Mouse (Mus musculus) kidney, postnatal 25 days (tissue): Measurements from ENCODE around the gene Eif3i.

Experiments used
- DNase-seq, 2 experiments: peaks; one replicate each; pipeline ENCODE4 v3.0.0; 2021; ENCODE audit warnings: mixed read lengths in 2 of 2

The Eif3i gene

DNA sequence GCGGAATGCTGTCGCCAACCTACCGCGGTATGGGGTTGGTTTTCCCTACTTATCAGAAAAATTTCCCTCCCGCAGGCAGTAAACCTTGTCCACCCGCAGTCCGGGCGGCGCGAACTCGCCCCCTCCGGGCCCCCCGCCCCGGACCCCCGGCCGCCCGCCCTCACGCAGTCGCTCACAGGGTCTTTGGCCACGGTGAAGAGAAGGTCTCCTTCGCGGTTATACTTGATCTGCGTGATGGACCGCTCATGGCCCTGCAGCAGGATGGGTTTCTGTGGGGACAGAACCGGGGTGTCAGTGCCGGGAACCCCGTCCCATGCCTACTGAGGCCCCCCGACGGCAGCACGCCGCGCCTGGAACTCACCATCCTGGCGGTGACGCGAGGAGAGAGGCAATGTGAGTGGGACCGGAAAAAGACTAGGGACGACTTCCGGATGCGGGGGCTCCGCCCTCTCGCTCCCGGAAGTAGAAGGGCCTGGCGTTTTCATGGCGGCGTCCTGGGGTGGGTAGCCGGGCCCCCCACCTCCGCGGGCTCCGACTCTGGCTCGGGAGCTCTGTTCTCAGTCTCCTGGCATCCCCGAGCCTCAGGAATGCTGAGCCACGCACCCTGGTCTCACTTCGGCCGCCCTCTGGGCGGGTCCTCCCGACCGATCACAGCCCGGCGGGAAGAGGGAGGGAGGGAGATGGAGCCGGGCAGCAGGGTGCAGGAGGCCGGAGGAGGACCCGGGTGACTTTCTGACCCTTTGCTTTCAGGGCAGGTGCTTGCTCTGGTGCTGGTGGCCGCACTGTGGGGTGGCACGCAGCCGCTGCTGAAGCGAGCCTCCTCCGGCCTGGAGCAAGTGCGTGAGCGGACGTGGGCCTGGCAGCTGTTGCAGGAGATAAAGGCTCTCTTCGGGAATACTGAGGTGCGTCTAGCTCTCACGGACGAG, at the start of gene Eif3i, which contains the start of gene Tmem234:
Gene Eif3i (minus strand): TSS at position 416 of the 926 bp plus-strand sequence.
Gene Tmem234 (plus strand): TSS at position 436 of the 926 bp plus-strand sequence.
- DNase-seq = peak; percentile 83 to 92

- DNase-seq = no peak
Observed at GRCm38 (mm10) chr4:129648656-129649055, 48.2 kb upstream of the Eif3i start.

DNA sequence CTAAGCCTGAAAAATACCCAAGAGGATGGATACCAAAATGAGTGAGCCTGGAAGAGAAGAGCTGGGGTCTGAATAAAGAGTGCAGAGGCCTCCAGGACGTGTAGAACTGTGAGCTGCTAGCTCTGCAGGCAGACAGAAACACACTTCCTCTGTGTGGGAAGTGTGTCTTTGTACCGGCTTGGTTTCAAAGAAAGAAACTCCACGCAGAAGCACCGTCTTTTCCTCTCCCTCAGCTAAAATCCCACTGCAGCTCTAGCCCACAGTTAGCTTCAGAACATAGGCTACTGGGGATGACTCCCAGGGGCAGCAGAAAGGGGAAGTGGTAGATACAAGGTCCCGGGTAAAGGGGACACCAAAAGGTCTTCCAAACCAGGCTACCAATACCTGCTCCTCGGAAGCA, 44.8 kb upstream of the Eif3i start:
- no peak for DNase-seq

GRCm38 (mm10) chr4:129641756-129642155, 41.3 kb upstream of the Eif3i start:
- no peak for DNase-seq

DNA sequence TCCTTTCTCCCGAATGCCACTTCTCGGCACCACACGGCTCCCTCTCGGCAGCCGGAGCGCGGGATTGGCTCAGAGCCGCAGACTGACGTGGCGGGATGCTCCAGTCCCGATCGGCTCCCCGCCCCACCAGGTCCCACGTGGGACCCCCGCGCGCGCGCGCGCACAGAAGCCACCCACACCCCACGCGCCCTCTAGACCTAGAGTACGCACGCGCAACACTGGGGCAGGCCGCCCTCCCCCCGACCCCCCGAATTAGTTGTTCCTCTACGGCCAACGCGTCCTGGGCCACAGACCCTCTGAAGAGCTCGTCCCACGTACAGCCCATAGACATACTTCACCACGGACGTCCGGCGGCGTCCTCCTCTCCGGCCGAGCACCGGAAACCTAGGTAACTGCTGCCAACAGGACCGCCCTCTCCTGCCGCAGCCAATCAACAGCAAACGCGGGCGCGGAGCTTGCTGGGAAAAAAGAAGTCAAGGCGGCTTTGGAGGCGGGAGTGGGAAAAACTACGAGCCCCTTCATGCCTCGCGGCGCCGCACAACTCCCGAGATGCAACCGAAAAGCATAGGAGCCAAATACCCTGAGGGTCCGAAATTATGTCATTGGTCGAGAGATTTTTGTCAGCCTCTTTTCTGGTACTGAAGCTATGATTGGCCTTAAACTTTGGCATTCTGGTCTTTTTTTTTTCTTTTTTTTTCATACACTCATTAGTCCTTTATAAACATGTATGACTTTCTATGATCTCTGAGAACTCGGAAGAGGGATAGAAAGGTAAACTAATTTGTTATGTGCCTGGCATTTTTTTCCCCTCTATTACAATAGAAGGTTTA, 40.4 kb upstream of the Eif3i start, which contains the start of gene Txlna:
Gene Txlna (minus strand): TSS at position 428 of the 830 bp plus-strand sequence.
- DNase-seq = peak; percentile 98 to 99

DNA sequence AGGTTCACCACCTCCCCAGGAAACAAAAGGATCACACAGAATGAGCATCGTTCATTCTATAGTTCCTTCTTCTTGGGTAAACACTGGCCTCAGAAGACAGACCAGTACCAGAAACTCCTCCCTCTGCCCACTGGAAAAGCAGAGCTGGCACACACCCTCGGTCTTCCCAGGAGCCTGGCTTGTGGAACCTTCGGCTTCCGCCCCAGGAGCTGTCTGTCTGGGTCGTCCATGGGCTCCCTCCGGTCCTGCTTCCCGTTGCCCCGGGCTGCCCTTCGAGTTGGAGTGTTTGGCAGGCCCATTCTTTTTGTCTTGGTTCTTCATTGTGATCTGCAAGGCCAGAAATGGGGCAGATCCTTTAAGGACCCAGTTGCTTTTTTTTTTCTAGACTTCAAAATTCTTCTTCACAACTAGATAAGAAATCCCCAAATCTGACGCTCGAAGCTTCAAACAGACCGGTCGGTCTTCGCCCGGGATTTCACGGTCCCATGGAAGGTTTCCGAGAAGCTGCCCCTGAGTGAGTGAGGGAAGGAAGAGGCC, 39.7 kb upstream of the Eif3i start:
- peak; percentile 47 to 69 for DNase-seq

DNA sequence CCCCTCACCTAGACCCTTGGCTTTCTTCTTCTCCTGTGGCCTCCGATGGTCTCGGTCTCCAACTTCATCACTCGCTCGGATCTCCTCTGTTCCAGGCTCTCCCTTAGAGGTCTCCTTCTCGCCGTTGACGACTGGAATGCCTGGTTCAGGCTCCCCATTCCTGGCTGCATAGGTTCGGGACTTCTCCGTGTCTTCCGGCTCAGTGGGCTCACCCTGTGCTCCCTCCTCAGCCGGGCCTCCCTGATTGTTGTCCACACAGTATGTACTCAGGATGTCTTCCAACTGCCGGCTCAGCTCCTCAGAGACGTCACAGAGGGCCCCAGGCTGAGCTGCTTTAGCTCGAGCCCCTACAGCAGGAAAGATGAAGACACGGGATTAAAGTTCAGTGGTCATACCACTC, 38.8 kb upstream of the Eif3i start:
- DNase-seq = no peak

DNA sequence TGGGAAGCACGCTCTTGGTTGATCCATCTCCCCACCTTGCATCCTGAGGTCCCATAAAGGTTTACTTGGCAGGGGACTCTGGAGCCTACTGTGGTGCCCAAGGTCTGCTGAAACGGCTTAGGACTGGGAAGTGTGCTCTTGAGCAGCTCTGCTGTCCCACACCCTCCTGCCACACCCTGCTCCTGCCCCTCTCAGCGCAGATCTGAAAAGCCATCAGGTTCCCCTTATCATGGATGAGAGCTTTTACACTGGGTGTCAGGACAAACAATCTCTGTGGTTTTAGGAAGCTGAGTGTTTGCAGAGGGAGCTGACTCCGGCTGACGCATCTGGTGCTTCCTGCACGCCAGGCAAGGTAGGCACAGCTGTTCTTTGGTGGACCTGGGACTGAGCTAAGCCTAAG, 33.4 kb upstream of the Eif3i start:
- DNase-seq = no peak

DNA sequence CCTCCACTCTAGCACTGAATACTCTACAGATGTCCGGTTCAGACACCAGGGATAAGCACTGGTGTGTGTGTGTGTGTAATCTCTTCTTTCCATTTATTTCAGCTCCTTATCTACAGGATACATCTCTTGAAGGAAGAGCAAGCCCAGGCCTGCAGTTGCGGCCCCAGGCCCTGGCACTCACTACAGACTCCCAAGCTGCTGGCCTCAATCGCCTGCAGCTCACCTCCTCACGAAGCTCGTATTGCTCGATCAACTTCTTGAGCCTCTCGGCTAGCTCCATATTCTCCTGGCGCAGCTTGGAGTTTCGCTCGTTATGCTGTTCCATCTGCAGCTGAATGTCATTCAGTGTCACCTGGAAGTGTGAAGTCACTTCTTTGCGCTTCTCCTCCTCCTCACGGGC, 31.4 kb upstream of the Eif3i start:
- no peak for DNase-seq

DNA sequence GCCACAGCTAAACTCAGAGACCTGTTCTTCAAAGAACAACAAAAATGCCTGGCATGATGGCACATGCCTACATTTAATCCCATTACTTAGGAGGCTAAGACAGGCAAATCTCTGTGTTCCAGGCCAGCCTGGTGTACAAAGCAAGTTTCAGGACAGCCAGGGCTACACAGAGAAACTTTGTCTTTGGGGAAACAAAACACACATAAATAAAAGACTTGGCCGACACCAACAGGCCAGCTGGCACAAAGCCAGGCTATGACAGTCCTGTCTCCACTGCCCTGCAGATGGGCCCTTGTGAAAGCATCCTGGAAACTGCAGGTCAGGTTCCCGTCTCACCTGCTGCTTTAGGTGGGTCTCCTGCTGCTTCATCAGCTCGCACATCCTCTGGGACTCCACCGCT, 30.5 kb upstream of the Eif3i start:
- peak; percentile 75 to 77 for DNase-seq

- peak in 1 of 2 experiments; percentile 38 for DNase-seq
Observed at GRCm38 (mm10) chr4:129626035-129626434, 25.6 kb upstream of the Eif3i start.

GRCm38 (mm10) chr4:129625496-129625895, 25.0 kb upstream of the Eif3i start:
- DNase-seq = peak in 1 of 2 experiments; percentile 29

GRCm38 (mm10) chr4:129625029-129625370, 24.6 kb upstream of the Eif3i start:
- DNase-seq = peak; percentile 55 to 75

- peak; percentile 86 to 94 for DNase-seq
Observed at GRCm38 (mm10) chr4:129624281-129625028, 24.0 kb upstream of the Eif3i start.

DNA sequence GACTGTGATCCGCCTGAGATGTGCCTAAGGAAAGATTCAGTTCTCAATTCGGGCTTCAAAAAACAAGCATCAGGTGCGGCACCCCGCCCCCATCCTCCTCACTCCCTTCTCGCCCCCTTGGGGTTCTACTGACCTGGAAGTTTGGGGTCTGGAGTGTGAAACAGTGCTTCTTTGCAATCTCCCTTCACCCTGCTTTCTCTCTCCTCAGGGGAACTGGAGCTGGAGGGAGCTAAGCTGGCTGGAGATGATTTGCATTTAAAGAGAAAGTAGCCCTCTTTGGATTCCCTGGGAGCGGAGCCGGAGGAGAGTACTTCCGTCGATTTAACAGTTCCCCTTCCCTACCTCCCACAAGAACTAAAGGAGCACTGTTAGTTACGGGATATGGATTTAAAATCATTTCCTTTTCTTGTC, 23.2 kb upstream of the Eif3i start, which contains the start of gene Ccdc28b:
Gene Ccdc28b (minus strand): TSS at position 267 of the 411 bp plus-strand sequence.
- peak; percentile 60 to 71 for DNase-seq

DNA sequence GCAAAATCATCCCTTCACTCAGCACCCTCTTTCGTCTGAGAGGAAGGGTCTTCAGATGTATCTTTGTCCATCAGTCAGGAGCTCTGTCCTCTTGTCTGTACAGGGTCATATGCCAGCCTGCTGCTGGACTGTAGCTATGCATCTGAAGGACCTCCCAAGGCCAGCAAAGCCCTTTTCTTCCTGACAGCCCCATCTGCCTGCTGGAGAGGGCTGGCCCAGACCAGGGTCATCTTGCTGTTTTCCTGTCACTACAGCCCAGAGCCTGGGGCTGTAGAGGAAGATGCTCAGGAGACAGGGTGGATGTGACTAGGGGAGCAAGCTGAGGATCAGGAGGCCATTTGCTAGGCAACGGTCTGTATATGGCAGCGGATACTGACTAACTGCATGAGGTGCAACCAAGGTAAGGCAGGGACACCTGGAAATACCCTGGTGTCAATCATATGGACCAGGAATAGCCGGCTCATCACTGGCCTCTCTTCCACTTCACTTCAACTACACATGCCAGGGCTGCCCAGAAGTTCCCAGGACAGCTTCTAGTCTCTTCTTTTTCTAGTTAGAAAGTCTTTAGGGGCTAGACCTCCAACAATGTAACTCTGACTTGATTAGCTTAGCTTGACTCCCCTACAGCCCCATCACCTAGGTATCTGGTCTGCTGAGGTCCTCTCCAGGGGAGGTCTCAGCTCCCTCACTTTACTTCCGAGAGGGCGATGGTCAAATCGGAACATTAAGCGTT, 22.5 kb upstream of the Eif3i start:
- DNase-seq = peak in 1 of 2 experiments; percentile 35

DNA sequence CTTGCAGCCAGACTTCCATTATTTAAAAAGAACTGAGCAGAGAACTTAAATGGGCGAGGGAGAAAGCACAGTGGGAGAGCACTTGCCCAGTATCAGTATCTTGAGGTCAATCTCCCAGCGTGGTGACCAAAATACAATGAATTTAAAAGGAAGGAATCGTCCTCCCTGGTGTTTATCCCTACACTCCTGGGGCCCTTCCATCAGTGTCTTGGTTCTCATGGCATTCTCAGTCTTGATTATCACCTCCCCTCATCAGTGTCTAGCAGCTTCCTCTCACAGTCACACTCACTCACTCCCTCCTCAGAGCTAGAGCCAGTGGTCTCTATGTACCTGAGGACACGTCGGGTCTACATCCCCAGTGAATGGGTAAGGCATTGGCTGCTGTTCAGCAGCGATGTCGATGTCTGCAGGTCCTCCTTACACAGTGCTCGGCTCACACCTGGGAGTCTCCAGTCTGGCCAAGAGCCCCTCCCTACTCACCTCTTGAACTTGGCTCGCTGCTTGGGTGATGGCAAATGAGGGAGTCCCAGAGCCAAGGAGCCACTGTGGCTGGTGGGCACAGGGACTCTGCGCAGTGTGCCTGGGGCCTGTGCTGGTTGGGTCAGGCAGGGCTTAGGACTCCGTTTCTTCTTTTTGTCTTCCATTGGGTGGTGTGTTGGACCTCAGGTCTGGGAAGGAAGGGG, 21.8 kb upstream of the Eif3i start:
- DNase-seq = peak in 1 of 2 experiments; percentile 30

DNA sequence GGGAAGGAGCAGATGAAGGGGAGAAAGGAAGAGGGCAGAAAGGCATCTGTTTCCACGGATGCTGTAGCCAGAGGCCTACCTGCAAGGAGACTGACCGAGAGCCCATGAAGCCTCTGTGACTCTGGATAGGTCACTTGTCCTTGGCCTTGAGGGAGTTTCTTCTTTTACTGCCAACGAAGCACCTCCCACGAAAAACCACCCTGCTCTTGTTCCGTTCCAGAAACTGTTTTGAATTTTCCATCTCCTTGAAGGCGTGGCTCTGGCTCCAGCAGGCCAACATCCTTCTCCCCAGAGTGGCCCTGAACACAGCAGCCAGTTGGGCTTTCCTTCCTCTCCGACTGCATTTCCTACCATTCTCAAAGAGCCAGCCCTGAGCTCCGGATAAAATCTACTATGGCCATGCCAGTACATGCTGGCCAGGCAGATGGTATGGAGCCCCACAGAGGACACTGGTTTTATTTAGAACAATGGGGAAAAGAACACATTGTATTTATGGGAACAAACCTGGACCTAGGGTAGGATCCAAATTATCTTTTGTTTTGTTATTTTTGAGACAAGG, 20.9 kb upstream of the Eif3i start:
- peak; percentile 45 to 69 for DNase-seq

- DNase-seq = peak in 1 of 2 experiments; percentile 42
Observed at GRCm38 (mm10) chr4:129620419-129621282, 20.2 kb upstream of the Eif3i start.
